Mouse (Mus musculus) spleen, postnatal 4 days (tissue): ENCODE measurements at regions not wholly inside any gene's neighbourhood (a gene's known extent, or its start where the extent isn't known, plus 50 kb on each side); places are given as distances from the start of the nearest gene placed in this dataset.
"Not testable (repeated sequence)": the region's sequence is repeated elsewhere in the genome, so short reads cannot be mapped to it uniquely, and the experiment has no call there.

Experiments
- DNase-seq, 2 experiments: peaks; one replicate each; pipeline ENCODE4 v3.0.0; 2022; ENCODE audit warnings: low spot score in 2 of 2

- DNase-seq: no peak
Measured at GRCm38 (mm10) chr13:50092537-50092936, 157.6 kb downstream of the Gm906 start.

- no peak for DNase-seq
Measured at GRCm38 (mm10) chr13:50064841-50065240, 185.3 kb downstream of the Gm906 start.

GRCm38 (mm10) chr13:50064365-50064764 lies 185.7 kb downstream of the Gm906 start:
- not testable (repeated sequence) for DNase-seq

- DNase-seq: peak in 1 of 2 experiments; percentile 51
Measured at GRCm38 (mm10) chr13:50059676-50060075, 190.4 kb downstream of the Gm906 start.

GRCm38 (mm10) chr13:50059054-50059453 lies 191.1 kb downstream of the Gm906 start:
- peak in 1 of 2 experiments; percentile 9 for DNase-seq

GRCm38 (mm10) chr13:50051746-50052145 lies 198.4 kb downstream of the Gm906 start:
- peak in 1 of 2 experiments; percentile 29 for DNase-seq

GRCm38 (mm10) chr13:50051110-50051509 lies 199.0 kb downstream of the Gm906 start:
- DNase-seq: peak in 1 of 2 experiments; percentile 34

GRCm38 (mm10) chr13:50031757-50032156 lies 218.4 kb downstream of the Gm906 start:
- no peak for DNase-seq

- not testable (repeated sequence) for DNase-seq
Measured at GRCm38 (mm10) chr13:50007730-50008129, 208.9 kb upstream of the Gm30302 start.

- DNase-seq: not testable (repeated sequence)
Measured at GRCm38 (mm10) chr13:49966072-49966471, 167.3 kb upstream of the Gm30302 start.

- not testable (repeated sequence) for DNase-seq
Measured at GRCm38 (mm10) chr13:49957993-49958681, 159.3 kb upstream of the Gm30302 start.

GRCm38 (mm10) chr13:49915781-49916180 lies 117.0 kb upstream of the Gm30302 start:
- no peak for DNase-seq
